Mouse (Mus musculus): Measurements from ENCODE around the gene Prdm15.
A peak's percentile ranks its signal among the peaks of the same experiment; 100 is the strongest.

DNA sequence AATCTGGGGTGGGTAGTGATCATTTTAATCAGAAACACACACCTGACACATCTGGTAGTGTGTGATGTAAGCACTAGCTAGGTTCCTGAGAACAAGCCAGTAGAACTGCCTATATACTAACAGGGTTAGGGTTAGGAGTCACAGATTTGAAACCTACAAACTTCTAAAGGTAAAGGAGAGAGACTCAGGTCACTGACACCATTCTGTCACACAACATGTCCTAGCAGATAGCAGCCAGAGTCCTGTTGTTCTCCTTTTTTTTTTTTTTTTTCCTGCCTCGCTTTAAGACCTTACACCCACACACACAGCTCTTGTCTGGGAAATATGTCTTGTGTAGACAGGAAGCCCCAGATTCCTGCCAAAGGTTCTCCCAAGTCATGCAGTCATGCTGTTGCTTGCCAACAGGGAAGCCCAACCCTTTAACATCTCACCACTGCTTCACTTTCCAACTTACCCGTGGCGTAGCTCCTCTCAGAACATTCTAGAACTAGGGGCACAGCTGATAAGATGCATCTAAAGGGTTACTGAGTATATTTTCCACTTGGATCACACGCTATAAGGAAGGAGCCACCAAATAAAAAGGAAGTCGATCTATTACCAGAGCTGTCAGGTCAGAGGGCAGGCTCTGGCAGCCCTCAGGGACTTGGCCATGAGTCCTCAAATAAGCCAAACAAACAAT lies 45.8 kb upstream of the Prdm15 start:
- no peak for TF ChIP-seq CTCF (IDR thresholded peaks at IDR 0.05)
- peak; percentile 74 for TF ChIP-seq EP300 (IDR thresholded peaks at IDR 0.05)
